Mouse (Mus musculus) limb, embryonic 14.5 days (tissue): ENCODE results near the gene Vsir. TPM values are rescaled to one million over a fixed set of nuclear protein-coding genes. Genes with fewer than 3 reads are reported as not detected.

Experiments used
- ATAC-seq: fragments of 200-750 bp; cut with Nextera tagmentation; 2 replicates; pipeline ENCODE4 v1.8.0; 2017; ENCODE audit warnings: low read depth, moderate number of reproducible peaks, moderate TSS enrichment; ENCODE audit not compliant: low FRiP score
- DNase-seq: peaks from one replicate; pipeline ENCODE4 v3.0.0-alpha.2; 2015; ENCODE audit warnings: low spot score
- H3K27ac ChIP-seq: fragments of 300-500 bp; sonication (generic); replicated peaks from 2 replicates; pipeline ENCODE4 v1.5.1; 2014; ENCODE audit warnings: low read depth, mild to moderate bottlenecking, low read length, moderate library complexity, mixed read lengths
- H3K27me3 ChIP-seq: fragments of 300-500 bp; sonication (generic); 2 replicates; pipeline ENCODE4 v1.6.1; 2014; ENCODE audit warnings: low read length, mixed read lengths; ENCODE audit not compliant: control insufficient read depth, insufficient read depth
- H3K36me3 ChIP-seq: fragments of 300-500 bp; sonication (generic); 2 replicates; pipeline ENCODE4 v1.6.1; 2014; ENCODE audit warnings: mild to moderate bottlenecking, low read length, moderate library complexity, mixed read lengths; ENCODE audit not compliant: control insufficient read depth, insufficient read depth
- H3K4me1 ChIP-seq: fragments of 300-500 bp; sonication (generic); 2 replicates; pipeline ENCODE4 v1.6.1; 2014; ENCODE audit warnings: antibody characterized with exemption, low read length, mixed read lengths; ENCODE audit not compliant: control insufficient read depth, insufficient read depth
- H3K4me2 ChIP-seq: fragments of 300-500 bp; sonication (generic); replicated peaks from 2 replicates; pipeline ENCODE4 v1.6.1; 2014; ENCODE audit warnings: low read depth, mild to moderate bottlenecking, low read length, moderate library complexity; ENCODE audit not compliant: severe bottlenecking
- H3K4me3 ChIP-seq: fragments of 300-500 bp; sonication (generic); replicated peaks from 2 replicates; pipeline ENCODE4 v1.5.1; 2014; ENCODE audit warnings: low read length
- H3K9ac ChIP-seq: fragments of 300-500 bp; sonication (generic); 2 replicates; pipeline ENCODE4 v1.6.1; 2014; ENCODE audit warnings: mild to moderate bottlenecking, low read depth, low read length, moderate library complexity; ENCODE audit not compliant: severe bottlenecking
- H3K9me3 ChIP-seq: fragments of 300-500 bp; sonication (generic); 2 replicates; pipeline ENCODE4 v1.6.1; 2016; ENCODE audit warnings: low read length; ENCODE audit not compliant: control insufficient read depth
- POLR2A ChIP-seq: fragments of 200-500 bp; IDR thresholded peaks from 2 replicates; pipeline ENCODE4 v1.8.0; 2012; ENCODE audit warnings: inconsistent platforms, mild to moderate bottlenecking, moderate library complexity, borderline replicate concordance; ENCODE audit not compliant: insufficient read depth, insufficient read length; ENCODE audit errors: extremely low read depth
- WGBS: fragments of 180-500 bp; shearing (Covaris S2); extraction: QIAGEN DNeasy Blood & Tissue Kit; methylation state at CpG from one replicate; pipeline ENCODE4 v1.1.7; 2014; 5-methylcytosine and 5-hydroxymethylcytosine counted together
- polyA plus RNA-seq, 2 experiments: library from polyadenylated mRNA; depleted of rRNA in 1 of 2; stranded (reverse) in 1 of 2; unstranded in 1 of 2; fragments of >200 nt; fragmentation: Nextera tagmentation in 1 of 2; extraction: Ambion mirVana in 1 of 2; gene quantifications; 2 replicates each; pipeline versions ENCODE4 v1.2.1 to v1.2.3; 2012 to 2014

Vsir gene
- polyA plus RNA-seq, 2 experiments: 4.0 to 9.4 TPM

DNA sequence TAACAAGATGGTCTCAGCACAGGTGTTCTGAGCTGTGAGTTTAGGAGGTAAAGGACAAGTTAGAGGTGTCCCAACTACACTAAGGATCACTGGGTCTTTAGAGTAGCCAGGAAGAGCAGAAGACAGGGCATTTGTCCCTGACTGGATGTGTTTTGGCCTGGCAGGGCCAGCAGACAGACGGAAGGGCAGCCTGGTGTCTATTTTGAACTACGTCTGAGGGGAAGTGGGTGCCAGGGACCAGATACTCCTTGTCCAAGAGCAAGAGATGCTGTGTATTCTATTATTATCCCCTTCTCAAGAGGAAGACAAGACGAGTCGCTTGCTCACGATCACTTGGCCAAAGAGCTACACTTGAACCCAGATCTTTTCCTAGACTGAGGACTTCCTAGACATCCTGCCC is 33.0 kb upstream of the Vsir start:
- Histone ChIP-seq H3K4me2 (no peak overlapping the region), H3K27me3 (no peaks in the 10 kb centered on the region), H3K4me3 (no peak overlapping the region), H3K9ac (no peak overlapping the region), H3K9me3 (no peaks in the 10 kb centered on the region), H3K27ac (no peak overlapping the region), H3K4me1 (no peaks in the 10 kb centered on the region), H3K36me3 (no peaks in the 10 kb centered on the region)
- no peak for TF ChIP-seq POLR2A
- ATAC-seq (no peak), DNase-seq (no peak)
- WGBS: 89% methylated on average over 5 of the region's 5 CpGs

DNA sequence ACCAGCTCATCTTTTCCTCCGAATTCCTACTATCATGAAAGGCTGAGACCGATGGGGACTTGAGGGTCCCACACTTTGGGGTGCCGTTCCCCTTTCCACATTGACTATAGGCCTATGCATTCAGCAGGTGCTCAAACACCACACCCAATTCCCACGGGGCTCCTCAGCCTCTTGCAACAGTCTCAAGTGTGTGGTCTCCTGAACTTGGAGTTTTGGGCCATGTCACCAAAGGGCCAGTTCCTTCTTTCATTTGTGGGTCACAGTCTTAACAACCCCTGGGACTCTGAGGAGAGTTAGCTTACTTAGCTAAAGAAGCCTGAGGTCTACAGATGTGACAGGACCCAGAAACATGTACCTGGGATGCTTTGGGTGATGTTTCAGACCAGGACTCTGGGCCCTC is 30.5 kb upstream of the Vsir start:
- ATAC-seq (no peak), DNase-seq (no peak)
- Histone ChIP-seq H3K27me3 (no peaks in the 10 kb centered on the region), H3K4me1 (no peaks in the 10 kb centered on the region), H3K4me3 (no peak overlapping the region), H3K9me3 (no peaks in the 10 kb centered on the region), H3K4me2 (no peak overlapping the region), H3K36me3 (no peaks in the 10 kb centered on the region), H3K9ac (no peak overlapping the region), H3K27ac (no peak overlapping the region)
- 84% methylated on average over 4 of the region's 4 CpGs for WGBS
- TF ChIP-seq POLR2A: no peak

DNA sequence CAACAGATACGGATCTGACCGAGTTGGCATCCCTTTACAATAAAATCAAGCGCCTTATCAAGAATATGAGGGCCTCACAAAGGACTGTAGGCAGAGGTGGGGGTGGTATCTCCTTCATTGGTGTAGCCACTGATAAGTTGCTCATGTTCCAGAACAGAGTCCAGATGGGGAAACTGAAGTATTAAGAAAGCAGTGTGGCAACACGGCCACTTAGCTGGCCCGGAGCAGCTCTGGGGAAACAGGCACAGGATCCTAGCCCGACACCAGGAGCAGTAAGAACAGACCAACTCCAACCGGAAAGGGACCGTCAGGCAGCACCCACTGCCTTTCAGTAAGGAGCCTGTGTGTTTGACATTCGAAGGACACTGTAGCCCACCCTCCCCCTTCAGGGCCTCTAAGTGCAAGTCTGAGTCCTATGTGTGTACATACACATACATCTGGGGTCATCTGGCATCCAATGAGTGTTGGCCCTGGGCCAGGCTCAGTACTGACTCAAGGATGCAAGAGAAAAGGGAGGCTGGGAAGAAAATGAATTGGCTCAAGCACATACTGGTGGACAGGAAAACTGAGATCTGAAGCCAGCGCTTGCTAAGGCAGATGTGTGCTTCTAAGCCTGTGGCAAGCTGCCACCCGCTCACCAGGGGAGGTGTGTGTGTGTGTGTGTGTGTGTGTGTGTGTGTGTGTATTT is 17.5 kb upstream of the Vsir start:
- H3K27me3 ChIP-seq: no peaks in the 10 kb centered on the region
- H3K4me2 ChIP-seq: no peak overlapping the region
- H3K36me3 ChIP-seq: no peaks in the 10 kb centered on the region
- no peak for TF ChIP-seq POLR2A
- no peak overlapping the region for H3K9ac ChIP-seq
- no peaks in the 10 kb centered on the region for H3K9me3 ChIP-seq
- ATAC-seq: peak; percentile 55
- 0 out of 2 replicates have a peak, but pooled peaks cover 5% of the 10 kb centered on the region for H3K4me1 ChIP-seq
- DNase-seq: peak; percentile 60
- H3K4me3 ChIP-seq: no peak overlapping the region
- H3K27ac ChIP-seq: no peak overlapping the region
- 71% methylated on average over 11 of the region's 11 CpGs for WGBS

DNA sequence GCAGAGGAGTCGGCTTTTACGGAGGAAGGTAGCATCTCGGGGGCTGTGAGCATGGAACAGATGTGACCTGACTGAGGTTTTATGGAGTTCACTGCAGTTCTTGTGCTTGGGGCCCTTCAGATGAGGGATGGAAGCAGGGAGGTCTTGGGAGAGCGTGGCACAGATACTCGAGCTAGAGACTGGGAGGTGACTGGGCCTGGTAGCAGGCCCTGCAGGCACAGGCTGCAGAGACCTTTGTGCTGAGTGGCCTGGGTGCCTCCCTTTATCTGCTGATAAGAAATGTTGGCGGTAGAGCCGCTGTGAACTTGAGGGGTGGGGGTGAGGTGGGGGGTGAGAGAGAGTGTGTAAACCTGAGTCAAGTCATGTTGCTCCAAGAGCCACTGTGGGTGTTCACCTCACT is 12.1 kb upstream of the Vsir start:
- TF ChIP-seq POLR2A: no peak
- no peak overlapping the region for H3K9ac ChIP-seq
- DNase-seq (no peak), ATAC-seq (no peak)
- WGBS: 71% methylated on average over 7 of the region's 7 CpGs
- H3K27ac ChIP-seq: no peak overlapping the region
- no peaks in the 10 kb centered on the region for H3K4me1 ChIP-seq
- H3K9me3 ChIP-seq: no peaks in the 10 kb centered on the region
- no peak overlapping the region for H3K4me2 ChIP-seq
- H3K4me3 ChIP-seq: no peak overlapping the region
- H3K27me3 ChIP-seq: no peaks in the 10 kb centered on the region
- H3K36me3 ChIP-seq: no peaks in the 10 kb centered on the region

DNA sequence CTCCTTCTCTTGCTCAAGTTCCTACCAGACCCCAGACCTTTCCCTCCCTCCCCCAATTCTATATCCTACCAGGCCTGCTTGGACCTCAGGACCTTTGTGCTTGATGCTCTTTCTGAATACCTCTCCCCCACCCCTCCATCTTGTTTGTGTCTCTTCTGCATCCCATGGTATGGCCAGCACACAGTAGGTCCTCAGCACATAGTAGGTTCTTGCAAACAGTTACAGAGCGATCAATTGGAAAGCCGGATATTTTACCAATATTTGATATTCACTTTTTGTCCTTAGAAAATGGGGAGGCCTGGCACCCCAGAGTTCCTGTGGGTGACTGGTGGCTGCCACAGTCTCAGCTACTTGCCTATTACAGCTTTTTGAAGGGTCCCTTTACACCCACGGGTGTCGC is 11.6 kb upstream of the Vsir start:
- Histone ChIP-seq H3K9ac (no peak overlapping the region), H3K4me1 (no peaks in the 10 kb centered on the region), H3K4me2 (no peak overlapping the region), H3K27ac (no peak overlapping the region), H3K36me3 (no peaks in the 10 kb centered on the region), H3K4me3 (no peak overlapping the region), H3K27me3 (no peaks in the 10 kb centered on the region), H3K9me3 (no peaks in the 10 kb centered on the region)
- ATAC-seq: no peak
- no peak for TF ChIP-seq POLR2A
- no peak for DNase-seq
- 90% methylated on average over 4 of the region's 4 CpGs for WGBS
